Mouse (Mus musculus): ENCODE measurements at regions not wholly inside any gene's neighbourhood (a gene's known extent, or its start where the extent isn't known, plus 50 kb on each side); places are given as distances from the start of the nearest gene placed in this dataset.

DNA sequence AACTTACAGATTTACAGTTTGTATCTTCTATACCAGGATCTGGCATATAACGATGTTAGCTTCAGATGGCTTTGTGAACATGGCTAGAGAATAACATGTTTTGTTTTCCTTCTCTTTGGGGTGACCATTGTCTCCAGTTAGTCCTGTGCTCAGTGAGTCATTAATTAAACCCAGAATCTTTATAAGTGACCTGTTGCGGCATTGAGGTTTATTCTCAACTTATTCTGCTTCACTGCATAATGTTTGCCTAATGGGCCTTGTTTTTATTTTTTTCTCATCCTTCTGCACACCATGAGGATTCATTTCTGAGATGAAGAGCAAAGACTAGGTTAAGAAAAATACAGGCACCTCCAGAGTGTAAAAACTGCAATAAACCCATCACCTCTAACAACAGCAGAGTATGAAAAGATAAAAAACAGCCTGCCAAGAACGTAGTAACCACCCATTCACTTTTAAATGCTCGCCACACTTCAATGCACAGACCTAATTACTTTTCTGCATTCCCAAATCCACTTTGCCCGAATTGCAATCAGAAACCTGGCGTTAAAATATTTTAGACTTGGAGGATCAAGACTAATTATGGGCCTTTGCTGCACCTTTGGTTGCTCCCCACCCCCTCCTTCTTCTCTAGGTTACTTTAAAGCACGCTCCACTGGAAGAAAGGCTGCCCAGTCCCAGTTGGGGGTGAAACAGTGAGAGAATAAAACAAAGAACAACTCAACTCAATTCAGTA lies 381.5 kb upstream of the Nr2f1 start:
- DNase-seq (ENCODE audit: extremely low spot score, low spot score), result no peak

DNA sequence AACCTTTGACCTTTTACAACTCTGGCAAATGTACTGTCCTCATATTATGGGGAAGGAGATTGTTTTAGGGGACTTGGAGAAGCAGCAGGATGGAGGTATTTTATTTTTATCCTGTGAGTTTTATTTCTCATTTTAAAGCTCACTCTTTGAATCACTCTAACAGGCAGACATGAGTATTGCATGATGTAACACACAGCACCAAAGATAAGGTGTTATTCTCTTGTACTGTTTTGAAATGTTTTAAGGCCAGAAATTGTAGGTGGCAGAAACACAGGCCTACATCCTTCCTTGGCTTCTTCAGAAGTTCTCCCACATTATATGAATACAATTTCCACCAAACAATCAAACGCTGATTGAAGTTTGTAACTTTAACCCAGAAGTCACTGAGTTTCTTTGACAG lies 377.9 kb upstream of the Nr2f1 start:
- DNase-seq (ENCODE audit: extremely low spot score, low spot score), result no peak

DNA sequence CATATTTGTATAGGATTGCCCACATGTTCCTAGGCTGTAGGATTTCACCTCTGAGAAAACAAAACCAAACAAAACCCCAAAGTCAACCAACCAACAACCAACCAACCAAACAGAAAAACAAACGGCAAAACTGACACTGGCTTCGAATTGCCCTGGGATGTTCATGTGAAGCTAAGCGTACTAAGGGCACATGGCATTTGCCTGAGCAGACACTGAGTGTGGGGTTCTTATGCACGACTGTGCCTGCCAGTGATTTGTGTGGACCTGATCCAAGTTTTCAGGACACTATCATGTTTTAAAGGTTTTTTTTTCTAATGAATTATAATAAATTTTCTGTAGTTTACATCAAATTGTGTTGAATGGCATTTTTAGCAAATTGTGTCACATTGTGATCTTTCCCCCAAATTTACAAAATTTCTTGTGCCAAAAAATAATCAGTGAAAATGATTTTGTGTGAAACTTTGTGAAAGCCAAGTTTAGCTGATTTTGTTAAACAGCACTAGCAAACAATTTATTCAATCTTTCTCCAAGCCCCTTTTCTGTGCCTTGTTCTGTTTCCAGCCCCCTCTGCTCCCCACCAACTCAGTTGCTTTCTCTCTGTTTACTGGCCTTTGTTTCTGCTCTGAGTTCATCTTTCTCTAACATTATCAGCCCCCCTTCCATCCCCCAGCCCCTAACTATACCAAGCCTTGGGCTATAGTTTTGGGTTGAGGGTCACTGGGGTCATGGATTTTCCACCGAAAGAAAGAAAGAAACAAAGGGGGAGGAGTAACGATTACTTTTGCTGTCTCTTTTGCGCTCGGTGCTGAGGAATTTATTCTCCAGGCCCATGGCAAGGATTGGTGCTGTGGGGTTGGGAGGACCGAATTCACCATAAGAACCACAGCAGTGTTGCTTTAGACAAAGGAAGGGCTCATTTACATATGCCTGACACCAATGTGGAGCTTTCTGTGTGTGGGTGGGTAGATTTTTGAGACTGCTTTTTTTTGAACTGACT lies 377.0 kb upstream of the Nr2f1 start:
- DNase-seq (ENCODE audit: extremely low spot score, low spot score), result peak; percentile 42

DNA sequence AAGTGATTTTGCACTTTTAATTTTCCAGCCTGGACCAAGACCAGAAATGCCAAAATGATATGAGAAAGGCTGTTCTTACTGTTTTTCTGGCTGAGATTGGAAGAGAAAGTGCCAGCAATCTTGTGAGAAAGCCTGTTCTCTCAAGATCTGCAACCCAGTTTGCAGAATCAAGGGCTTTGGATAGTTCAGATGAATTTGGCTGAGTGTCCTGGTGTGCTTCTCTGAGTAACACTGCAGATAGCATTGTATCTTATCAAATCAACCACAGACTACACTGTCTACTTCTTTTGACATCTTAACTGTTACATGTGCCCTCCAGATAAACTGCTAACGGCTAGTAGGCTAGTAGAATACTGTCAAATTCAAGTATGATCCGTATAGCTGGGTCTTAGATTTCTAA lies 371.5 kb upstream of the Nr2f1 start:
- DNase-seq (ENCODE audit: extremely low spot score, low spot score), result no peak

DNA sequence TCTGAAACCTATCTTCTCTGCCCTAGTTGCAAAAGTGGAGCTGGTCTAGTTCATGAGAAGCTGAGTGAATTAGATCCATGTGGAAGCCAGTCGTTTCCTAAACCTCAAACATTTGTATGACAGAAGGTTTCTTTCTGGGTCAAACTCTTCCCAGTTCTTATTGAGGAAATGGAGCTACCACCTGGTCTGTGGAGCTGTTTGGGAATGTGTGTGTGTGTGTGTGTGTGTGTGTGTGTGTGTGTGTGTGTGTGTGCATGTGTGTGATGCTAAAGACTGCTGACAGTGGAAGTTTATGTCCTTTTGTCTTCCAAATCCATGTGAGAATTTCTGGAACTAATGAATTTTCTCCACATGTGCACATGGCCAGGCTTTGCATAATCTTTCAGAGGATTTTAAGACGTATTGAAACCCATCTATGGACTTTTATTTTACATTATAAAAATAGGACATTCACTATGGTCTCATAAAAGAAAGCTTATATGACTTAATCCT lies 324.9 kb upstream of the Nr2f1 start:
- peak; percentile 20 for DNase-seq (ENCODE audit: extremely low spot score, low spot score)

DNA sequence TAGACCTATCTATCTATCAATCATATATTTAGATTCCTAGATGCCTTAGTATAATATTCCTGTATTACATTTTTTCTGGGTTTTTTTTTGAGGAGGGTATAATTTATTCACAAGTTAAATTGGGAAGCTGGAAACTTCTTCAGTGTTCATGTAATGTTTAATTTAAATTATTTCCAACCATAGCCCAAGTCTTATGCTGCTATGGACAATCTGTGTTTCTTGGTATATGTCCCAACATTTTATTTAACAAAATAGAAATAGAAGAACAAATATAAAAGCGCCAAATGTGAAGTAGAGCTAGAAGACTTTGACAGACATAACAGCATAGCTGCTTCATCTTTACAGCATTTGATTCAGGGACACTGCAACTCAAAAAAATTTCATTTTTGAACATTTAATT lies 321.2 kb upstream of the Nr2f1 start:
- no peak for DNase-seq (ENCODE audit: extremely low spot score, low spot score)

DNA sequence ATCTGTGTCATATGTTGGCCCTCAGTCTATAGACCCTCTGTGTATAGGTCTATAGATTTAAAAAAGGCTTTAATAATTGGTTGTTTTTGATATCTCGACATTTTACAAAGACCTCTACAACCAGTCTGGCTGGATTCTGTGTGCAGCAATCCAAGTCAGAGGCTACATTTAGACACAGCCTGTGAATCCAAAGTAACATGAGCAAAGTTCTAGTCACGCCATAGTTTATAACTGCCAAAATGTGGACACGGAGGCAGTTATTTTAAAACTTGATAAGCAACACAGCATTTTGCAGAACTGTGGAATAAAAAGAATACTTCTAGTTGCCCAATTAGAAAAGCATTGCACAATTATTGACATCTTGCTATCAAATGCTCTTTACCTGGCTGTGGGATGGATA lies 320.6 kb upstream of the Nr2f1 start:
- no peak for DNase-seq (ENCODE audit: extremely low spot score, low spot score)

DNA sequence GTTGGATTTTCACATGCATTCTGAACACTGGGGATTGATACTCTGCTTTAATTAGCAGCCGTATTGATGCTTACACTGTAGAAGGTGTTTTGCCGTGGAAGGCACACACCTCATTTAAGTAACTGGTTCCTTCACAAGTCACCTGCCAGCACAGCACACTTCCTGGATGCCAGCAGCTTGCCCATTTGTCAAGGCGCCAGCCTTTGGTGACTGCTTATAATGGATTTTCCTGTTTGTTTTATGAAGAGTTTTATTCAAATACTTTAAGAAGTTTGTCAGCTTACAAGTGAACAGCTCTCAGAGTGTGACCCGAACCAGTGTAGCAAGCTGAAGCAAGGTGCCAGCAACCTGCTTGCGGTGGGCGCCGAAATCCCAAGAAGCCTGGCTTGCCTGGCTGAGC lies 301.0 kb upstream of the Nr2f1 start:
- DNase-seq (ENCODE audit: extremely low spot score, low spot score), result no peak

DNA sequence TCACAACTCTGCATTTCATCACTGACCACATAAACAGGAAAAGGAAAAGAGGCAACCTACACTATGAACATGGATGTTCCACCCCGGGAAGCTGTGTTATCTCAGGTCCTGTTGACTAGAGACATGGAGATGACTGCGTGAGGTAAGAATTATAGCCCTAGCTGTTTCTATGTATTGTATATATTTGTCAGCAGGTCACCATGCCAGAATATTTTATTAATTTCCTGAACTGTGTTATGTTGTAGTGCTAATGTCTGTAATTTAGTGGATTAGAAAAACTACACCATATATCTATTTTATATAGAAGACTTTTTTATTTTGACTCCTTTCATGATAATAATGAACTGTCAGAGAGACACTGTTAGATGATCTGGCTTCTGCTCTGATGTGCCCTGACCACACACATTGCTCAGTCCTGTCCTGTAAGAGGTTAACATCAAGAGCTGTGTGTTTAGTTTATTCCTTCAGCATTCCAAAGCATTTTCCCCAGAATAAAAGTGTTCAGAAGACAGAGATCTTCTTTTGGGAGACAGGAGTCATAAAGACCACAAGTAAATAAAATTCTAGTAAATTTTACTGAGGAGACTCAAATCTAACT lies 284.3 kb upstream of the Nr2f1 start:
- DNase-seq (ENCODE audit: extremely low spot score, low spot score), result no peak

DNA sequence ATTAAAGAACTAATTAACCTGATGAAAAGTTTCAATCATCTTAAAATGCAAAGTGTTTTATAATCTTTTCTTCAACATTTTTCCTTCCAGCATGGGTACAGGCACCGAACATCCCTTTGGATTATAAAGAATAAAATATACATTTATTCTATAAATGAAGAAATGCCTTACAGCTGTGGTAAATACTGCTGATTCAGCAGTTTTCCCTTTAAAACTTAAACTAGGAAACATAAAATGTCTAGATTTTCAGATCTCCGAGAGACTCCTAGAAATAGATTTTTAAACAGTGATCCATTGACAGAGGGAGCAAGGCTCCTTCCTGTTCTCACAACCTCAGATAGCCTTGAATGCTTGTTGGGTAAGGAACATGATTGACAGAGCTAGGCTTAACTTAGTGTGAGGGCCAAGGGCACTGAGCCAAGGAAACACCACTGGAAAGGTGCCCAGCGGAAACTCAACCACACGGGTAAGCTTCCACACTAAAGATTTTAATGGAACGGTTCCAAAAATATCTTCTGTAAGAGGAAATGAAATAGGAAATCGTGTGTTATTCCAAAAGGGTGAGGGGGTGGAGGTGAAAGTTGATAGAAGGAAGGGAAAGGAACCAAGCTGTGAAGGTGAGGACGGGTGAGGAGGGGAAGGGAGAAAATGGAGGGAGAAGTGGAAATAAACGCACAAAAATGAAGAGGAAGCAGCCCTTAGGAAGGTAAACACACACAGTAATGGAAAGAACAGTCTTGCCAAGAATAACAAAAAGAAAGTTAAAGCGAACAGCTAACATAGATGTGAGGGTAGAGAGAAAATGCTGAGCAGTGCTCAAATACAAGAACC lies 283.6 kb upstream of the Nr2f1 start:
- DNase-seq (ENCODE audit: extremely low spot score, low spot score), result no peak

DNA sequence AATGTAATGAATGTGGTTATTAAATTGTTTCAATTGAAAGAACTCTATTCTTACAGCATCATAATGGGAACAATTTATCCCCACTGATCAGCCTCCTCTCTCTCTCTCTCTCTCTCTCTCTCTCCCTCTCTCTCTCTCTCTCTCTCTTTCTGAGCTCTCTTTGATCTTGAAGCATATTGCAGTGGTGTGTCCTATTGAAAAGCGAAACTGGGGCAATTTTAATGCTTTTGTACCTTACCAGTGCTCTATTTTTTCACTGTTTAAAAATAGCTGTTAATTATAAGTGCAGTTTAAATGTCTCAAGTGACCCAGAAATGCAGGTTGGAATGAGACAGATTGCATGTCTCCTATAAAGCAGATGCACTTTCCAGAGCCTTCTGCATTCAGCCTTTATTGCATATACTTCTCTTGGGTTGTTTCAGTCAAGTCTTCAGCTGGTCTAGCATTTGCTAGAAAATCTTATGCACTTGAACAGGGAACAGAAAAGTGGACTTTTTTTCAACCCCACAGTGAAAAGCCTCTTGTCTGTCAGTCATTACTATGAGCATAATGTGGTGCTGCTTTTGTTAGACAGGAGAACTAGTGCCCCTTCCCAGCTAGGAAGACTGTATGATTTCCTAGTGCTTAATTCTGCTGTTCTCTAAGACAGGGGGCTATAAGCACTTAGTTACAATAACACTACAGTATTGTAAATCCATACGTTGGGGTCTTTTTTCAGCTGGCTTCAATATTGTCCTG lies 251.9 kb upstream of the Nr2f1 start:
- DNase-seq (ENCODE audit: extremely low spot score, low spot score), result no peak

DNA sequence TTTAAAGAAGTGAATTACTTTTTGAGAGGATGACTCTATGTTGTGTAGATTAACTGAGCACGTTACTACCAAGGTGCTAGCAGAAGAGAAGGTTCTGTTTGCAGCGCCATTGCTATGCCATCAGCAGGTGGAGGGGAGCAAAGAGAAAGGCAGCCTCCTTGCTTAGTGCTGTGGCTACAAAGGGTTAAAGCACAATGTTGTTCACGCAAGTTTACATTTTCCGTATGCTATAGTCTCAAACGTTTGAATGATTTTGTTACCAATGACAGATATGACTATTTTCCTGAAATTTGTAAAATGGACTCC lies 247.1 kb upstream of the Nr2f1 start:
- no peak for DNase-seq (ENCODE audit: extremely low spot score, low spot score)

DNA sequence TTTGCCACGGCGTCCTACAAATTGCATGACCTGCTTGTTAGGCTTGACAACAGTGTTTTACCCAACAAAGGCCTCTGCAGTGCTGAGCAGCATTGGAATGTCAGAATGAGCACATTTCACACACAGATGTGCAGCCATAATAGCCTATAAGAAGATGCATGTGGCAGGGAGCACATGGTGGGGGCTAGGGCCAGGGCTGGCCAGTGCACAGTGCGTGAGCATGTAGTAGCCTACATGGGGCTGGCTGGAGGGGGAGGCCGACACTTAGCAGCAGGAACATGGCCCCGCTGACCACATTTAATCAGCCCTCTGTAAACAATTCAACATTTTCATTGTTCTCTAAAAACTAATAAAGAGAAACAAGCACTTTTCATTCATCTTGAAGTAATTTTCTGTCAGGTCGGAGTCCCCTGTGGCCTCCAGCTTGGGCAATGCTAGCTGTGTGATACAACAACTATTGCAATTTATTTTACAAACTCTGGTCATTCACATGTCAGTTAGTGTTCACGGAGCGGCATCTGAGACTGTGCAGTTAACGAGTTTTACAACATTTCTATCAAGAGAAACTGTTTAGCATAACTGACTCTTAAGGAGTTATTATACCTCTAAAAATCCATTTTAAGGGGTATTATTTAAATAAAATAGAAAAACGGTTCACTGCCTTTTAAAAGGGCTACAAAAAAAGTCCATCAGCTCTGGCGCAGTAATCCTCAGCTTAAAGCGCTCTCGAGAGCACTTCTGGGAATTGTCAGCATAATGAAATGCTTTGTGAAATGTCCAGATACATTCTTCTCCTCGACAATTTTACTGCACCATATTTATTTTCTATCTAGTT lies 246.6 kb upstream of the Nr2f1 start:
- peak; percentile 52 for DNase-seq (ENCODE audit: extremely low spot score, low spot score)

DNA sequence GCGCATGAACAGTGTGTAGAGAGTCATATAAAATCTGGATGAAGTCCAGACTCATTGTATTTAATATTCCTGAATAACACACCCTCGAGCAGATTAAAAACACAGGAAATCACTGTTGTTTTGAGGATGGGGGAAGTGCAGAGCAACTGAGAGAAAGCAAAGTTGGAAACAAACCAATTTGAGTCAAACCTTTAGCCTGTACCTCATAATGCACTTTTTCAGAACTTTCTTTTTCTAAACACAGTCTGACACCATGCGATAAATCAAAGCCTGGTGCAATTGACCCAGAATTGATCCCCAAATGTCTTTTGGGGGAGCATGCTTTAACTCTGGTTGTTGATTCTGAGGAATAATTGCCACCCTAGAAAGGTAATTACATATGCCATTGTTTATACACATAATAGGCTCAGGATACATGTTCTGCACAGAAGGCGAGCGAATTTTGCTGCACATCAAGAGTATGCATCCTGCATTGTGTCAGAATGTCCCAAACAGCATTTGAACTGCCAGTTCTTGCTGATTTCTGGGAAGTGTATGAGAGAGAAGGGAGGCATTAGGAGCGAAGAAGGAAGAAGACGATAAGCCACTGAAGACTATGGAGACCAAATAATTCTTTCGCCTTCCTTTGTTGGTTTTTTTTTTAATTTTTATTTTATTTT lies 245.3 kb upstream of the Nr2f1 start:
- no peak for DNase-seq (ENCODE audit: extremely low spot score, low spot score)

DNA sequence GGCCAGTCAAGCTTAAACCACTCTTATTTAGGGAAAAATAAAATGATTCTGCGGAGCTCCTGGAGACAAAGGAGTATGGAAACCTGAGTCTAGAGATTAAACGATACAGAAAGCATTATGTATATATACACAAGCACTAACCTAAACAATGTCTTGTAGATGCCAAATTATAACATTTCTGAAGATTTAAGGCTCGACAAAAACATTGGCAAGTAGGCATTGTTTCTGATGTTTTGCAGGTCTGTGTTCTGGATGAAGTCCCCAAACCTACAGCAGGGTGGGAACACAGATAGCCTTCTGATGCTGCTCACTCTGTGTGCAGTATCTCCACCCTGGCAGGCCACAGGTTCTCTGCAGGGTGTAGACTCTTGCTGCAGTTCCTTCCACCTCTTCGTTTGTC lies 228.9 kb upstream of the Nr2f1 start:
- DNase-seq (ENCODE audit: extremely low spot score, low spot score), result no peak

DNA sequence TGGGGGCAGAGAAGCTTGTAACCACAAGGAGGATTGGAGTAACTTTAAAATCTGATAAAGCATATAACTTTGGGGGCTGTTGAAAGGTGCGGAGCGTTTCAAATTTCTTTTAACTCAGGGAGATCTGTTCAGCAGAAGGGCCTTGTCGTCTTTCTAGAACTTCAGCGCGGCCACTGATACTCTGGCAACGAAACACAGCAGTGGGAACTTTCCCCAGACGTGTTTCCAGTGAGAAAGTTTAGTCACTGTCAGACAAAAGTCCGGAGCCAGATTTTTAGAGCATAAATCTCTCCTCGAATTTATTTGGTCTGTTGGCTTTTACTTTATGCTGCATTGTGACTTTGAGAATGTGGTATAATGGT lies 228.5 kb upstream of the Nr2f1 start:
- DNase-seq (ENCODE audit: extremely low spot score, low spot score), result no peak

DNA sequence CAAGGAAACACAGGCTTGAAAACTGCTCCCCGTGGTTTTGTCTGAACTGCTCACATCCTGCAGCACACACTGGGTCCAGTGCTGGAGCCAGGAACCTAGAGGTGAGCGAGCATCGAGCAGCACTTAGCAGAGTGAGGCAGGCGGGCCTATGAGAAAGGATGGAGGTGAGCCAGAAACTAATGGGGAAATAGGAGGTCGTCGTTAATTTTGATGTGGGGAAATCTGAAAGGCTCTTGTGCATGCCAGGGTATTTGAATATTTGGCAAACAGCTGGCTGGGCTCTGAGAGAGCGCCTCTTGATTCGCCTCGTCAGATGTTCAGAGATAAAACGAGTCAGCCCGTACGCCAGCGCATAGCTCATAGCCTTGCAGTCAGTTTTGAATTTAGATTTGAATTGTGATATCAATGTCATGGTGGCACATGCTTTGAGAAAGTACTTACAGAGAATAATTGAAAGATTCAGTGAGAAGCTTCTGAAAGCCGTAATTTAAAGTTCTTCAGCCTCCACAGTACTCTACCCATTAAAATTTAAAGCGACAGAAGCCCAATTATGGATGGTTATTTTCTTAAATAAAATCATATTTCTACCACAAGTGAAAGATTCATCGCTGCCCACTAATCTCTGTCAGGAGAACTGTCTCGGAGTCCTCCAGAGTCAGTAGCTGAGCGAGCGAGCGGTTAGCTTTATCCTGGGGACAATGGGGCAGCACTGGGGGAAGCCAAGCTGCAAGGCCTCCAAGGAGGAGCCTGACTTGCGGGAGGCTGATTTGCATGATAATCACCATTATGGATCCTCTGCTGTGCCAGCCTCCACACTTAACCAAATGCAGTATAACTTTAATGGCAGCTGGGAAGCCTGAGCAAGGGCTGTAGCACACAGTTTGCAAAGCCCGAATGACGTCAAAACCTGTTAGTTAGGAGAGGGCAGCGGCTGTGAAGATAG lies 227.9 kb upstream of the Nr2f1 start:
- peak; percentile 65 for DNase-seq (ENCODE audit: extremely low spot score, low spot score)

DNA sequence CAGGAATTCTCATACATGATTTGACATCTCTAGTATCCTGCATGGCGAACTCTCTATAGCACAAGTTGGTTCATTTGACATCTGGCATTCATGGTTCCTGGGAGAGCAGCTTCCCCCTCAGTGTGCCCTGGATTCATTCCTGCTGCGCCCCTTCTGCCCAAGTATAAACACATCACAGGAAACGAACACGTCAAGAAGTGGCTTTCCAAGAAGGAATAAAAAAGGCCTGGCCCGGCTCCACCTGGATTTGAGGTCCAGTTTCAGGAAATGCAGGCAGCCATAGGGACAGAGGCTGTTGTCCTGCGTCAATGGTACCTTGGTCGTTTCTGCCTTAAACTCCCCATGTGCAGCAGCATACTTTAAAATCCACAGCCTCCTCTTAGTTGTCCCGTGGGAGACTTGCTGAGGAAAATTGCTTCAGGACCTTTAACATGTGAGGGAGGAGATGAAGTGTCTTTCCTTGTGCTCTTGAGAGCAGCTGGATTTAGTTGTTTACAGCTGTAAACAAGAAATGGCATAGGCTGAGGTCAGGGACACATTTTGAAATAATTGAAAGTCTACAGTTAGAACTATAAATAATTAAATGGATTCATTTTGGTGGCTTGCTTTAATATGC lies 226.9 kb upstream of the Nr2f1 start:
- peak; percentile 24 for DNase-seq (ENCODE audit: extremely low spot score, low spot score)
